Mouse (Mus musculus) liver, embryonic 14.5 days (tissue): ENCODE results near the gene Sfmbt2.

Experiments
- CTCF ChIP-seq: IDR thresholded peaks from 2 replicates; pipeline ENCODE4 v1.5.1; 2016; ENCODE audit warnings: antibody characterized with exemption, low read depth, control low read depth
- EP300 ChIP-seq: IDR thresholded peaks from 2 replicates; pipeline ENCODE4 v1.6.1; 2016; ENCODE audit warnings: antibody characterized with exemption, low read depth

- no peak for TF ChIP-seq CTCF
- no peak for TF ChIP-seq EP300
Observed at GRCm38 (mm10) chr2:10583103-10583502, 212.8 kb downstream of the Sfmbt2 start.
